Mouse (Mus musculus) heart, adult 8-10 months (tissue): ENCODE measurements around the gene Ifi214. TPM values are rescaled to one million over a fixed set of nuclear protein-coding genes. Genes with fewer than 3 reads are reported as not detected.
"Not testable (repeated sequence)": the region's sequence is repeated elsewhere in the genome, so short reads cannot be mapped to it uniquely, and the experiment has no call there.

ENCODE experiments used
- DNase-seq: peaks from one replicate; pipeline ENCODE4 v3.0.0; 2022; ENCODE audit warnings: low spot score
- microRNA-seq: library from miRNA; unstranded; fragments of <30 nt; microRNA quantifications from one replicate; pipeline ENCODE4 v1.2.0, GENCODE M21; 2022
- total RNA-seq, 4 experiments: library from RNA; stranded (reverse); gene quantifications; 2 replicates each; pipeline ENCODE4 v1.2.4; 2022

The Ifi214 gene
- total RNA-seq, result not detected

- not testable (repeated sequence) for DNase-seq
These were observed at the start of gene Ifi214 for GRCm38 (mm10) chr1:173535791-173536190. Gene Ifi214, minus strand, starts transcription at chr1:173535957.

- no peak for DNase-seq
These were observed 44.3 kb upstream of the Ifi214 start for GRCm38 (mm10) chr1:173579921-173580585.

- no peak for DNase-seq
These were observed 43.3 kb upstream of the Ifi214 start for GRCm38 (mm10) chr1:173579079-173579478.

- DNase-seq, result peak; percentile 55
These were observed 14.8 kb upstream of the Ifi214 start for GRCm38 (mm10) chr1:173550491-173551050.

GRCm38 (mm10) chr1:173548798-173549197 lies 13.0 kb upstream of the Ifi214 start:
- DNase-seq, result not testable (repeated sequence)

- no peak for DNase-seq
These were observed 14.3 kb downstream of the Ifi214 start for GRCm38 (mm10) chr1:173521452-173521851.

GRCm38 (mm10) chr1:173510595-173510994 lies 25.2 kb downstream of the Ifi214 start:
- DNase-seq, result not testable (repeated sequence)

GRCm38 (mm10) chr1:173491483-173491882 lies 44.3 kb downstream of the Ifi214 start:
- not testable (repeated sequence) for DNase-seq

GRCm38 (mm10) chr1:173490812-173491480 lies 44.8 kb downstream of the Ifi214 start, which contains the start of gene Ifi206:
Gene Ifi206, minus strand, starts transcription at chr1:173491041.
- not testable (repeated sequence) for DNase-seq

GRCm38 (mm10) chr1:173481182-173481574 lies 54.6 kb downstream of the Ifi214 start:
- not testable (repeated sequence) for DNase-seq

- DNase-seq, result not testable (repeated sequence)
These were observed 55.2 kb downstream of the Ifi214 start for GRCm38 (mm10) chr1:173480399-173481181.

Small RNAs within 50 kb of the gene (microRNA-seq; reads per million reads assigned to microRNA genes)
- gene Gm44481, result not detected

Other genes starting within 250 kb of the Ifi214 start
- gene Ackr1, start 202.2 kb downstream of the Ifi214 start, total RNA-seq, result under 1 TPM; 0.23 to 0.56 (median 0.37) TPM
- 1 to 10 TPM in 3 of 4 experiments, under 1 TPM in 1; 0.65 to 3.1 (median 1.4) TPM for gene Aim2, start 185.1 kb downstream of the Ifi214 start, total RNA-seq
- gene Cadm3, start 168.3 kb downstream of the Ifi214 start, total RNA-seq, result 1 to 10 TPM; 1.8 to 2.8 (median 2.6) TPM
- under 1 TPM in 1 of 4 experiments, not detected in 3; 0.09 TPM for gene Ifi206, start 44.9 kb downstream of the Ifi214 start, total RNA-seq
- gene Ifi213, start 63.3 kb upstream of the Ifi214 start, total RNA-seq, result under 1 TPM; 0.09 to 0.16 (median 0.14) TPM
- under 1 TPM; 0.24 to 0.49 (median 0.34) TPM for gene Ifi209, start 95.0 kb upstream of the Ifi214 start, total RNA-seq
- gene Ifi208, start 137.7 kb upstream of the Ifi214 start, total RNA-seq, result 1 to 10 TPM in 1 of 4 experiments, under 1 TPM in 3; 0.75 to 1.2 (median 0.87) TPM
- 1 to 10 TPM; 4.4 to 7.6 (median 5.2) TPM for gene Ifi207, start 205.8 kb upstream of the Ifi214 start, total RNA-seq
- 1 to 10 TPM; 1.5 to 2.4 (median 1.9) TPM for gene Ifi204, start 231.0 kb upstream of the Ifi214 start, total RNA-seq